Mouse (Mus musculus) embryonic fibroblast, embryonic 13.5 days (primary cell): ENCODE data around the gene Nckap1l.

ENCODE experiments used
- CTCF ChIP-seq: IDR thresholded peaks from 2 replicates; pipeline ENCODE4 v1.5.1; 2011; ENCODE audit warnings: mild to moderate bottlenecking, control low read depth, low read length, moderate library complexity, borderline replicate concordance; ENCODE audit not compliant: insufficient read depth
- POLR2A ChIP-seq: IDR thresholded peaks from 2 replicates; pipeline ENCODE4 v1.6.1; 2011; ENCODE audit warnings: low read depth, mild to moderate bottlenecking, control low read depth, low read length, moderate library complexity

- TF ChIP-seq CTCF (no peak), POLR2A (no peak)
Observed at GRCm38 (mm10) chr15:103482488-103482887, 28.9 kb downstream of the Nckap1l start.
